Mouse (Mus musculus) c-Kit-positive CD71-negative TER-119-negative erythroid progenitor cells, embryonic 14.5 days (primary cell): ENCODE results near the gene Gm15217.

Experiments used
- DNase-seq: peaks from one replicate; pipeline ENCODE4 v3.0.0-alpha.2; 2013; ENCODE audit warnings: low read depth

The Gm15217 gene

GRCm38 (mm10) chr14:46379285-46379684, at the start of gene Gm15217:
Gm15217 (plus strand) TSS chr14:46379414.
- no peak for DNase-seq

GRCm38 (mm10) chr14:46333421-46334237, 45.6 kb upstream of the Gm15217 start:
- no peak for DNase-seq

GRCm38 (mm10) chr14:46338801-46339200, 40.4 kb upstream of the Gm15217 start:
- no peak for DNase-seq

- no peak for DNase-seq
Observed at GRCm38 (mm10) chr14:46344750-46345149, 34.5 kb upstream of the Gm15217 start.

- no peak for DNase-seq
Observed at GRCm38 (mm10) chr14:46357286-46357685, 21.9 kb upstream of the Gm15217 start.

GRCm38 (mm10) chr14:46357696-46358095, 21.5 kb upstream of the Gm15217 start:
- no peak for DNase-seq

GRCm38 (mm10) chr14:46363209-46363608, 16.0 kb upstream of the Gm15217 start:
- no peak for DNase-seq

GRCm38 (mm10) chr14:46372452-46372851, 6.8 kb upstream of the Gm15217 start:
- no peak for DNase-seq

GRCm38 (mm10) chr14:46375796-46376195, 3.4 kb upstream of the Gm15217 start:
- no peak for DNase-seq

- no peak for DNase-seq
Observed at GRCm38 (mm10) chr14:46380286-46380721, 1.1 kb downstream of the Gm15217 start.

- DNase-seq: no peak
Observed at GRCm38 (mm10) chr14:46381457-46381856, 2.2 kb downstream of the Gm15217 start.

- DNase-seq: no peak
Observed at GRCm38 (mm10) chr14:46384946-46385691, 5.9 kb downstream of the Gm15217 start.

- no peak for DNase-seq
Observed at GRCm38 (mm10) chr14:46385701-46386477, 6.7 kb downstream of the Gm15217 start.

GRCm38 (mm10) chr14:46386478-46387356, 7.5 kb downstream of the Gm15217 start:
- no peak for DNase-seq

GRCm38 (mm10) chr14:46387357-46387671, 8.1 kb downstream of the Gm15217 start:
- DNase-seq: no peak

GRCm38 (mm10) chr14:46387821-46388481, 8.7 kb downstream of the Gm15217 start:
- no peak for DNase-seq

- no peak for DNase-seq
Observed at GRCm38 (mm10) chr14:46388636-46389035, 9.4 kb downstream of the Gm15217 start.

- DNase-seq: no peak
Observed at GRCm38 (mm10) chr14:46389438-46390248, 10.4 kb downstream of the Gm15217 start.

GRCm38 (mm10) chr14:46390249-46390775, 11.1 kb downstream of the Gm15217 start, which contains the start of gene Bmp4:
Bmp4 (minus strand) TSS chr14:46390669.
- DNase-seq: no peak
